Mouse (Mus musculus) testis, adult 2 months (tissue): ENCODE results near the gene Eno1. TPM values are rescaled to one million over a fixed set of nuclear protein-coding genes. Genes with fewer than 3 reads are reported as not detected.

ENCODE experiments used
- H3K27ac ChIP-seq: fragments of 200-500 bp; 2 replicates; pipeline ENCODE4 v1.5.1; 2012; ENCODE audit warnings: low read depth, low read length; ENCODE audit not compliant: control insufficient read depth, insufficient read depth
- H3K27me3 ChIP-seq: fragments of 200-500 bp; 2 replicates; pipeline ENCODE4 v1.6.1; 2012; ENCODE audit warnings: mild to moderate bottlenecking, low read length, moderate library complexity; ENCODE audit not compliant: control insufficient read depth, insufficient read depth
- H3K36me3 ChIP-seq: fragments of 200-500 bp; 2 replicates; pipeline ENCODE4 v1.6.1; 2012; ENCODE audit warnings: mild to moderate bottlenecking, low read length; ENCODE audit not compliant: control insufficient read depth, insufficient read depth
- H3K4me1 ChIP-seq: fragments of 200-500 bp; 2 replicates; pipeline ENCODE4 v1.6.1; 2012; ENCODE audit warnings: low read length; ENCODE audit not compliant: control insufficient read depth, insufficient read depth
- H3K4me3 ChIP-seq: fragments of 200-500 bp; 2 replicates; pipeline ENCODE4 v1.5.1; 2012; ENCODE audit warnings: low read depth, mild to moderate bottlenecking, low read length, moderate library complexity, mixed read lengths; ENCODE audit not compliant: control insufficient read depth
- CTCF ChIP-seq: fragments of 200-500 bp; IDR thresholded peaks from 2 replicates; pipeline ENCODE4 v1.5.1; 2012; ENCODE audit warnings: low read depth, mild to moderate bottlenecking, inconsistent platforms, low read length, moderate library complexity; ENCODE audit not compliant: control insufficient read depth, insufficient read depth, insufficient replicate concordance
- POLR2A ChIP-seq: fragments of 200-500 bp; IDR thresholded peaks from 2 replicates; pipeline ENCODE4 v1.6.1; 2012; ENCODE audit warnings: low read depth, mild to moderate bottlenecking, inconsistent platforms, low read length, moderate library complexity; ENCODE audit not compliant: control insufficient read depth
- polyA plus RNA-seq: library from polyadenylated mRNA; depleted of rRNA; stranded (reverse); fragments of >200 nt; gene quantifications from 2 replicates; pipeline ENCODE4 v1.2.3, GENCODE M21; 2012

Gene Eno1
- polyA plus RNA-seq, 1 experiment, result 477 TPM

GRCm38 (mm10) chr4:150241708-150242107, 5.2 kb downstream of the Eno1 start:
- Histone ChIP-seq H3K4me1 (peaks cover 12% of the 10 kb centered on the region), H3K27ac (no peak overlapping the region), H3K27me3 (no peaks in the 10 kb centered on the region), H3K4me3 (no peak overlapping the region), H3K36me3 (peaks cover 6% of the 10 kb centered on the region)
- TF ChIP-seq CTCF (no peak), POLR2A (no peak)

- Histone ChIP-seq H3K27me3 (no peaks in the 10 kb centered on the region), H3K36me3 (peaks cover 6% of the 10 kb centered on the region), H3K4me3 (no peak overlapping the region), H3K4me1 (peaks cover 7% of the 10 kb centered on the region), H3K27ac (no peak overlapping the region)
- TF ChIP-seq POLR2A (no peak), CTCF (no peak)
Observed at GRCm38 (mm10) chr4:150242745-150243144, 6.2 kb downstream of the Eno1 start.

- Histone ChIP-seq H3K36me3 (peaks cover 6% of the 10 kb centered on the region), H3K27ac (no peak overlapping the region), H3K4me1 (no peaks in the 10 kb centered on the region), H3K27me3 (no peaks in the 10 kb centered on the region), H3K4me3 (no peak overlapping the region)
- no peak for TF ChIP-seq CTCF
- TF ChIP-seq POLR2A, result no peak
Observed at GRCm38 (mm10) chr4:150245876-150246275, 9.4 kb downstream of the Eno1 start.

- Histone ChIP-seq H3K27me3 (no peaks in the 10 kb centered on the region), H3K36me3 (peaks cover 5% of the 10 kb centered on the region), H3K4me1 (no peaks in the 10 kb centered on the region), H3K4me3 (no peak overlapping the region), H3K27ac (no peak overlapping the region)
- TF ChIP-seq CTCF, result peak; percentile 91; the same call in 1 of the 2 replicates
- TF ChIP-seq POLR2A, result no peak
Observed at GRCm38 (mm10) chr4:150248009-150248408, 11.5 kb downstream of the Eno1 start.

GRCm38 (mm10) chr4:150248917-150249316, 12.4 kb downstream of the Eno1 start:
- no peak for TF ChIP-seq CTCF
- no peak for TF ChIP-seq POLR2A
- Histone ChIP-seq H3K27me3 (no peaks in the 10 kb centered on the region), H3K27ac (no peak overlapping the region), H3K4me3 (no peak overlapping the region), H3K36me3 (peaks cover 3% of the 10 kb centered on the region), H3K4me1 (no peaks in the 10 kb centered on the region)

- Histone ChIP-seq H3K36me3 (peaks cover 3% of the 10 kb centered on the region), H3K4me3 (no peak overlapping the region), H3K27me3 (no peaks in the 10 kb centered on the region), H3K27ac (no peak overlapping the region), H3K4me1 (no peaks in the 10 kb centered on the region)
- no peak for TF ChIP-seq CTCF
Observed at GRCm38 (mm10) chr4:150249731-150250270, 13.3 kb downstream of the Eno1 start.

- peaks cover 2% of the 10 kb centered on the region for H3K36me3 ChIP-seq
- H3K27me3 ChIP-seq, result no peaks in the 10 kb centered on the region
- no peak overlapping the region for H3K4me3 ChIP-seq
- TF ChIP-seq POLR2A, result no peak
- no peak for TF ChIP-seq CTCF
- H3K27ac ChIP-seq, result no peak overlapping the region
- no peaks in the 10 kb centered on the region for H3K4me1 ChIP-seq
Observed at GRCm38 (mm10) chr4:150250549-150251422, 14.3 kb downstream of the Eno1 start.

- no peaks in the 10 kb centered on the region; the same call in 1 of the 2 replicates for H3K36me3 ChIP-seq
- no peak overlapping the region for H3K4me3 ChIP-seq
- H3K4me1 ChIP-seq, result peaks cover 14% of the 10 kb centered on the region
- H3K27me3 ChIP-seq, result no peaks in the 10 kb centered on the region
- TF ChIP-seq CTCF (no peak), POLR2A (no peak)
- no peak overlapping the region for H3K27ac ChIP-seq
Observed at GRCm38 (mm10) chr4:150254416-150254815, 17.9 kb downstream of the Eno1 start.
